Mouse (Mus musculus) left cerebral cortex, adult 6 months (tissue): ENCODE measurements around the gene Vmn2r4. TPM values are rescaled to one million over a fixed set of nuclear protein-coding genes. Genes with fewer than 3 reads are reported as not detected.

Experiments used
- long read RNA-seq, 2 experiments: library from polyadenylated mRNA; unstranded; transcript quantifications; one replicate each; pipeline ENCODE4 v2.0.0; 2019 to 2020
- polyA plus RNA-seq: library from polyadenylated mRNA; unstranded; fragments of <200 nt; fragmentation: Nextera tagmentation; gene quantifications from 2 replicates; pipeline ENCODE4 v1.2.3, GENCODE M21; 2021

Gene Vmn2r4
- polyA plus RNA-seq: not detected in 2 replicates
- long read RNA-seq, experiment 1: 0 reads
- long read RNA-seq, experiment 2: 0 reads

GRCm38 (mm10) chr3:64415268-64415667, at the start of gene Vmn2r4:
TSS of gene Vmn2r4 (minus strand) at chr3:64415368.

Other genes with a start within 250 kb of the Vmn2r4 start
- not detected in 2 replicates for gene Vmn2r3, start 125.7 kb downstream of the Vmn2r4 start, polyA plus RNA-seq
- not detected in 2 replicates for gene Vmn2r5, start 94.5 kb upstream of the Vmn2r4 start, polyA plus RNA-seq
- gene Vmn2r6, start 150.5 kb upstream of the Vmn2r4 start, polyA plus RNA-seq: not detected in 2 replicates